Mouse (Mus musculus) spleen, adult 2 months (tissue): ENCODE results near the gene Acadvl.

Experiments used
- CTCF ChIP-seq: fragments of 200-500 bp; IDR thresholded peaks from 2 replicates; pipeline ENCODE4 v1.5.1; 2011; ENCODE audit warnings: mild to moderate bottlenecking, inconsistent platforms; ENCODE audit not compliant: insufficient read depth, insufficient read length, insufficient replicate concordance; ENCODE audit errors: extremely low read depth
- POLR2A ChIP-seq: fragments of 200-500 bp; IDR thresholded peaks from 2 replicates; pipeline ENCODE4 v1.6.1; 2011; ENCODE audit warnings: low read depth, low read length, inconsistent platforms

- TF ChIP-seq CTCF, result no peak
- TF ChIP-seq POLR2A, result no peak
Measured at GRCm38 (mm10) chr11:69989949-69990348, 25.3 kb downstream of the Acadvl start.
